Mouse (Mus musculus) G1E (cell line): Measurements from ENCODE around the gene Creb3l2. TPM values are rescaled to one million over a fixed set of nuclear protein-coding genes. Genes with fewer than 3 reads are reported as not detected.

Experiments used
- ATAC-seq: 2 replicates; pipeline ENCODE4 v1.8.0; 2016; ENCODE audit warnings: mild to moderate bottlenecking; ENCODE audit not compliant: insufficient number of reproducible peaks, poor library complexity, low FRiP score, severe bottlenecking; ENCODE audit errors: extremely low read depth
- DNase-seq: peaks from one replicate; pipeline ENCODE4 v3.0.0; 2012; ENCODE audit warnings: low spot score
- H3K27me3 ChIP-seq: 2 replicates; pipeline ENCODE4 v1.6.1; 2012; ENCODE audit warnings: mild to moderate bottlenecking, low read length, inconsistent platforms; ENCODE audit not compliant: insufficient read depth
- H3K36me3 ChIP-seq: replicated peaks from 2 replicates; pipeline ENCODE3; 2012; ENCODE audit warnings: mild to moderate bottlenecking, inconsistent platforms
- H3K4me1 ChIP-seq: 2 replicates; pipeline ENCODE4 v1.6.1; 2012; ENCODE audit warnings: low read depth, low read length, inconsistent platforms, mixed read lengths; ENCODE audit not compliant: insufficient read depth
- H3K4me3 ChIP-seq: 2 replicates; pipeline ENCODE4 v1.5.1; 2012; ENCODE audit warnings: low read depth, mild to moderate bottlenecking, inconsistent platforms, low read length, moderate library complexity, mixed read lengths
- H3K9me3 ChIP-seq: replicated peaks from 2 replicates; pipeline ENCODE4 v1.6.1; 2012; ENCODE audit warnings: inconsistent platforms
- CTCF ChIP-seq: IDR thresholded peaks from 2 replicates; pipeline ENCODE4 v1.5.1; 2012; ENCODE audit warnings: low read depth, low read length, inconsistent platforms, mixed read lengths
- GATA1 ChIP-seq: IDR thresholded peaks from 2 replicates; pipeline ENCODE4 v1.6.1; 2012; ENCODE audit warnings: borderline replicate concordance, low read length, inconsistent platforms, mixed read lengths
- GATA2 ChIP-seq: IDR thresholded peaks from 2 replicates; pipeline ENCODE4 v1.6.1; 2012; ENCODE audit warnings: low read depth, low read length, inconsistent platforms, borderline replicate concordance
- POLR2AphosphoS5 ChIP-seq: IDR thresholded peaks from 2 replicates; pipeline ENCODE4 v1.6.1; 2012; ENCODE audit warnings: low read depth, low read length, inconsistent platforms; ENCODE audit not compliant: insufficient replicate concordance
- TAL1 ChIP-seq: conservative IDR thresholded peaks from 2 replicates; pipeline ENCODE4 v1.6.1; 2012; ENCODE audit warnings: low read depth, low read length, inconsistent platforms, mixed read lengths
- polyA plus RNA-seq: library from polyadenylated mRNA; stranded (reverse); fragments of >175 nt; gene quantifications from 2 replicates; pipeline ENCODE4 v1.2.3, GENCODE M21; 2012
- total RNA-seq, 2 experiments: library from RNA; stranded (forward) in 1 of 2; stranded (reverse) in 1 of 2; fragments of 200-1000 nt in 1 of 2; fragments of >200 nt in 1 of 2; fragmentation: Nextera tagmentation in 1 of 2; gene quantifications; 2 replicates each; pipeline ENCODE4 v1.2.3; 2014 to 2017

Creb3l2 gene
- total and polyA plus RNA-seq, 3 experiments = 0.16 TPM; not detected in 2

DNA sequence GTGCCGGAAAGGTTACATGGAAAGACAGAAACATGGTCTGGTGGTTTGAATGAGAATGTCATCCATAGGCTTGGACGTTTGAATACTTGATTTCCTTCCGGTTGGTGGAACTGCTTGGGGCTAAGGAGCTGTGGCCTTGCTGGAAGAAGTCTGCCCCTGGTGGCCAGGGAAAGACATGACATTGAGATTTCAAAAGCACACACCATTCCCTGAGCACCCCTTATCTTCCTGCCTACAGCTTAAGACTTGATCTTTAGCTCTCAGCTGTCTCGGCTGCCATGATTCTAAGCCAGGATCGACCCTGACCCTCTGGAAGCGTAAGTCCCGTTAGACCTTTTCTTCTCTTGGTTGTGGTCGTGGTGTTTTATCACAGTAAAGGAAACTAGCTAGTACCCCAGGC is 77.6 kb downstream of the Creb3l2 start:
- peaks cover 11% of the 10 kb centered on the region for H3K9me3 ChIP-seq
- ATAC-seq = no peak
- no peaks in the 10 kb centered on the region for H3K27me3 ChIP-seq
- no peaks in the 10 kb centered on the region for H3K36me3 ChIP-seq
- DNase-seq = no peak
- no peak overlapping the region for H3K4me3 ChIP-seq
- H3K4me1 ChIP-seq = no peaks in the 10 kb centered on the region
- TF ChIP-seq POLR2AphosphoS5 (no peak), CTCF (no peak; the same call in 1 of the 2 replicates), GATA2 (no peak), TAL1 (no peak), GATA1 (no peak)

DNA sequence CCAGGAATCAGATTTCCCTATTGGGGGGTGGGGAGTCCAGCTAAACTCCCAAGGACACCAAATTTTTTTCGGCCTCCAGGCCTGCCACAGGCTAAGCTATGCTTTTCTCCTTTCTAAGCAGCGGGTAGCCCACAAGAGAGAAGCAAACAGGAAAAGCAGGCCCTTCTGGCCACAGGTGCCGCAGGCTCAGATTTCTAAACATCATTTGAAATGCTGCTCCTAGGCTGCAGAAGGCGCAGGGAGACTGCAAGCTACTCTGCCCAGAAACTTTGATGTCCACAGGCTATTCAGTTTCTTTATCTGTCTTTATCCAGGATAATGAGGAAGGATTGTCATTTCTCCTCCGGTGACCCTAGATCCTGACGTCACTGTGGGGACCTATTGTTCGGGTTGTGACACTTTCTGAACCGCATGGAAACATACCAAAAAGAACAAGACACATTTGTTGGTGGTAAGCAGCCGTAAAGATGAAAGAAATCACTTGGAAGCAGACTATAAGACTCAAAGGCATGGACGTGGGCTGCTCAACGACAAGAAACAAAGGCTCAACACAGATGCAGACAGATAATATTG is 81.0 kb downstream of the Creb3l2 start:
- DNase-seq = no peak
- Histone ChIP-seq H3K9me3 (peaks cover 11% of the 10 kb centered on the region), H3K36me3 (no peaks in the 10 kb centered on the region), H3K4me3 (no peak overlapping the region), H3K4me1 (no peaks in the 10 kb centered on the region), H3K27me3 (no peaks in the 10 kb centered on the region)
- TF ChIP-seq GATA2 = no peak
- no peak for TF ChIP-seq GATA1
- no peak for TF ChIP-seq POLR2AphosphoS5
- TF ChIP-seq TAL1 = no peak
- no peak for TF ChIP-seq CTCF
- no peak for ATAC-seq

DNA sequence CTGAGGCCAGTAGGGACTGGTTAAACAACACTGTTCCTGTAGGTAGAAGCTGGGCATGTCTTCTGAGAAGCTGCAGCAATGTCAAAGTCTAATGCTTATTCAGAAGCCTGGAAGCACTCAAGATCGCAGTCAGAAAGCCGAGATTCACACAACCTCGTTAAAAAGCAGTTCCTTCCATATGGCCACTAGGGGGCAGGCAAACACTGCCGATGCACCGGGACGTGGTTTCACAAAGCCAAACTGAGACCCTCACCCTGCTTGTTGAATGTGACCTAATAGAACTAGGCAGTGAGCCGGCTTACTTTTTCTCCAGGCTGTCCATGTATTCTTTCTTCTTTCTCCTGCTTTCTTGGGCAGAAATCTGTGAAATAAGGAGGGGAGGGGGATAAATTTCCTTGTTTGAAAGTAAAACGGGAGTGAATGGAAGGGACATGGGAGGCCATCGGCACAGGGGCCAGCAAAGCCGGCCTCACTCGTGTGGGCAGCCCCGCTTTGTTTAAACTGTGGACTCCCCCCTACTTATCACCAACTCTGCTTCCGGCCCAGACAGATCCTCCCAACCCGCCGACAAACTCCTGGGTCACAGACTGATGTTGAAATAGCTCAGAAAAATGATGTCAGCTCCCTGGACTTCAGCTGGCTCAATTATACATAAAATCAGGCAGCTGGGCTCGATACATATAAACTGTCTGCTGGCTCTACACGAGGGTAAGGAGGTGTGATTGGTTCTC is 87.3 kb downstream of the Creb3l2 start:
- Histone ChIP-seq H3K4me3 (no peak overlapping the region), H3K36me3 (no peaks in the 10 kb centered on the region), H3K27me3 (no peaks in the 10 kb centered on the region), H3K9me3 (peaks cover 5% of the 10 kb centered on the region), H3K4me1 (no peaks in the 10 kb centered on the region)
- DNase-seq (no peak), ATAC-seq (no peak)
- TF ChIP-seq GATA2 (no peak), POLR2AphosphoS5 (no peak), CTCF (peak; percentile 53; the same call in 1 of the 2 replicates), TAL1 (no peak), GATA1 (no peak)

DNA sequence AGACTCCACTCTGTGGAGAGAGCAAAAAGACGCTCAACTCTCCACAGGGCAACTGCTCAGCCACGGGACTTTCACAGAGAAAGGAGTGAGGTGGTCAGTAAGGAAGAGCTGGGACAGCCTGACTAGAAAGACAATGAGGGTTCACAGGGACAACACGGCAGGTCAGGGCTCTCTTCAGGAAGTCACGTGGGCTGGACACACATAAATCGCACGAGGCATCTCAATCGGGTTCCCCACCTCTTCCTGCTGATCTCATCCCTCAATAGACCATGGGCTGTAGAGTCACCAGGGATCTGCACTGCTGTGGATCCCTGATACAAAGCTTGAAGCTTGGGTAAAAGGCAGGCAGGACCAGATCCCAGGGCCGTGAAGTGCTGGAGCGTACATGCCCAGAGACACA is 88.3 kb downstream of the Creb3l2 start:
- Histone ChIP-seq H3K9me3 (peaks cover 5% of the 10 kb centered on the region), H3K4me1 (no peaks in the 10 kb centered on the region), H3K36me3 (no peaks in the 10 kb centered on the region), H3K27me3 (no peaks in the 10 kb centered on the region), H3K4me3 (no peak overlapping the region)
- DNase-seq (no peak), ATAC-seq (no peak)
- TF ChIP-seq GATA2 (no peak), CTCF (no peak), GATA1 (no peak), POLR2AphosphoS5 (no peak), TAL1 (no peak)

DNA sequence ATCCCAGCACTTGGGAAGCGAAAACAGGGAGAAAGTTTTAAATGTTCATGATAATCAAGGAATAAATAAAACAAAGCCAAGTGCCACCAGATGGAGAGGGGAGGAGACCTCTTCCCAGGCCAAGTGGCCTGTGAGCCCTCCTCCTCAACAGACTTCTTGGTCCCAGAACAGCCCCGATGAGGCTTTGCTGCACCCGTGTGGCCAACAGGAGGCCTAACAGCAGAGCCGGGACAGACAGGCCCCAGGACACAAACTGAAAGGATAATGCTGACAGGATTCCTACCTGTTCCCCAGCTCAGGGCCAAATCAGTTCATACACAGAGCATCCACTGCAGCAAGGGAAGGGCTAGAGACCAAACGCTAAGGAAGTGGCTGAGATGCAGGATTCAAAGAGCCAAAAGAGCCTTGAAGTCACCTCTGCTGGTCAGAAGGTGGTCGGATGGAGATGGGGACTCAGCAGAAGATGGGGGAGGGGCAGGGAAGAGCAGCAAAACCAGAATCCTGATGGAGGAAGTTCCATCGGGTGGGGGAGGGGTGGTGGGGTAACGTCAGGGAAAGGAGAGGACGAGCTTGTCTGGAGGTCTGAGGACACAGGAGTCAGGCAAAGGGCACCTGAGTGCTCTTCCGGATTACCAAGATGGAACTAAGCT is 90.1 kb downstream of the Creb3l2 start:
- no peaks in the 10 kb centered on the region for H3K36me3 ChIP-seq
- TF ChIP-seq GATA2 = no peak
- TF ChIP-seq POLR2AphosphoS5 = no peak
- TF ChIP-seq TAL1 = no peak
- TF ChIP-seq GATA1 = no peak
- no peak for TF ChIP-seq CTCF
- DNase-seq (no peak), ATAC-seq (no peak)
- H3K4me3 ChIP-seq = no peak overlapping the region
- peaks cover 2% of the 10 kb centered on the region for H3K9me3 ChIP-seq
- no peaks in the 10 kb centered on the region for H3K27me3 ChIP-seq
- H3K4me1 ChIP-seq = no peaks in the 10 kb centered on the region

DNA sequence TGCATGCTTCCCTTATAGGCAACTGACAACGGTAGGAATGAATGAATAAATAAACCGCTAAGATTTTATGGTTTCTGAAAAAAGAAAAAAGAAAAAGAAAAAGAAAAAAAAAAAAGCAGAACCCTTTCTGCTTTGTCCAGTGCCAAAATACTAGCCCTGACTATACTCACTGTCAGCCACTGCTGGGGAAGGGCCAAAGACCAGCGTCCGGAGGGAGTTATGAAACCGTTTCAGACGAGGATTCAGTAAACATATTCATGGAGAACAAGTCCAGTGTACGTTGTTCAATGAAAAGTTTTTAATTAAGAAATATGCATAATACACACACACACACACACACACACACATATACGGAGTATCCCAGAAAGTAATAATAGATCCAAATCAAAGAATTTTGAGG is 91.6 kb downstream of the Creb3l2 start:
- Histone ChIP-seq H3K4me1 (no peaks in the 10 kb centered on the region), H3K27me3 (no peaks in the 10 kb centered on the region), H3K36me3 (no peaks in the 10 kb centered on the region), H3K9me3 (no peaks in the 10 kb centered on the region), H3K4me3 (no peak overlapping the region)
- no peak for TF ChIP-seq GATA1
- TF ChIP-seq POLR2AphosphoS5 = no peak
- TF ChIP-seq TAL1 = no peak
- no peak for TF ChIP-seq GATA2
- TF ChIP-seq CTCF = no peak
- ATAC-seq (no peak), DNase-seq (no peak)
